Mouse (Mus musculus): ENCODE measurements around the gene Nars2. TPM values are rescaled to one million over a fixed set of nuclear protein-coding genes. Genes with fewer than 3 reads are reported as not detected.

Gene Nars2
- total RNA-seq, 2 experiments from 2014 or later, result 17.6 to 19.7 TPM

- intact Hi-C loops (cut with DNase I), result no loop called here
- DNase-seq, result no peak
Observed at GRCm38 (mm10) chr7:97042981-97043380, 91.7 kb downstream of the Nars2 start.

DNA sequence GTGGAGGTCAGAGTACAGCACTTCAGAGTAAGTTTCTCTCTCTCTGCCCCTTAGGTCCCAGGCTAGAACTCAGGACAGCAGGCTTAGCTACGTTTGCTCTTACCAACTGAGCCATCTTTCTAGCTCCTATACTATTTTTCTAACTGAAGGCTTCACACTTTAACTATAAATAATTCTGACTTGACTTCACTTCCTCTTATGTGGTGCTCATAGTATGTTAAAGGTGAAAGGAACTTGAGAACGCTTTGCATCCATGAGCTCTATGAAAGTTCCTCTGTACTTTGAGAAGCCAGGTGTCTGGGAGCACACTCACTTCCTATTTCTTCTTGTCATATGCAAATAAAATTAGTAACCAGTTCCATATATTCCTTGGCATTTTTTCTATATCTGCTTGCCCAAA, 109.7 kb downstream of the Nars2 start:
- no peak for DNase-seq
- intact Hi-C loops (cut with DNase I), result no loop called here

- DNase-seq, result no peak
- intact Hi-C loops (cut with DNase I), result no loop called here
Observed at GRCm38 (mm10) chr7:97071512-97071911, 120.2 kb downstream of the Nars2 start.

DNA sequence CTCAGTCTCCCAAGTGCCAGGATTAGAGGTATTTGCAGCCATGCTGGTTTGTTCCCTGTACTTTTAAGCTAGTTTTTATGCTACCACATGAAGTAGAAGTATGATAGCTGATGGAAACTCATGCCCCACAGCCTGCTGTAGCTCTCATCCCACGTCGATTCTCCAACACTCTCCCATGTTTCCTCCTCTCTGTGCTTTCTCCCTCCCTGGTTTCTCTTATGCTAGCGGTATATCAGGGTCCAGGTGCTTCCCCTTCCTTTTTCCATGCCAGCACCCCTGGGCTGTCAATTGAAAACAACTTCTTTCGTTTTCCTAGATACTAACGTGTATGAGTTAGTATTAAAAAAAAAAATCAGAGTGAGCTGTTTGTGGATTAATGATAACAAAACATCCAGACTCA, 120.8 kb downstream of the Nars2 start:
- intact Hi-C loops (cut with DNase I), result no loop called here
- DNase-seq, result no peak

DNA sequence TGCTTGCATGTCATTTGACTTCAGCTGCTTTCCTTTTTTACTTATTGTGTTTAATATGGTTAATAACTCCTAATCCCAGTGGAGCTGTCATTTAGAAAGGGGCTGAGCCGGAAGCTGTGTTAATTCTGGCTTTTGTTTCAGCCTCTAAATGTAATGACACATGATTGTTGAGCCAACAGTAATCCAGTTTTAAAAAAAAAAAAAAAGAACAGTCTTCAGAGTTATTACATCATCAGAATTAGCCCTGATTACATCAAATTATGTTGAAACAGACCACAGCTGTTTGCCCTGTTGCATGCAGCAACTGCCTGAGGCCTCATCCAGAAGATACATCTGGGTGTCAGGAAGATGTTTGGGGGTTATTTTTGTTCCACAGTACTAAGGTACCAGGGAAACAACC, 123.7 kb downstream of the Nars2 start:
- intact Hi-C loops (cut with DNase I), result no loop called here
- DNase-seq, result no peak

DNA sequence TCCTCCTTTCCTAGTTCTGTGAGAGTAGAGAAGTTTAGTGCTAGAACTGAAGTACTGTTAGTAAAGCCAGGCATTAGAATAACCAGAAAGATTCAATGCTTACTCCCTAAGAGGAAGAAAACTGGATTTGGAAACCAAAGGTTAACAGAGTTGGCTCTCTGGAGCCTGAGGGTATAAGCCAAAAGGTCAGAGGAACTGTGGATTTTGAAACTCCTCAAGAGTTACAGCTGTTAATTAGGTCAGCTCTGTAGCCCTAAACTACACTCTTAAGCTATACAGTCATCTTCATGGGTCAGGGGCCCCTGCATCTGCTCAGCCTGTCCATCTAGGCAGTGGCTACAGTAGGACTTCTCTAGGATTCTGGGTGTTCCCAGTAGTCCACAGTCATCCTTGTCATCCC, 125.7 kb downstream of the Nars2 start:
- DNase-seq, result no peak
- intact Hi-C loops (cut with DNase I), result no loop called here

- DNase-seq, result no peak
- intact Hi-C loops (cut with DNase I), result no loop called here
Observed at GRCm38 (mm10) chr7:97078685-97079084, 127.4 kb downstream of the Nars2 start.

DNA sequence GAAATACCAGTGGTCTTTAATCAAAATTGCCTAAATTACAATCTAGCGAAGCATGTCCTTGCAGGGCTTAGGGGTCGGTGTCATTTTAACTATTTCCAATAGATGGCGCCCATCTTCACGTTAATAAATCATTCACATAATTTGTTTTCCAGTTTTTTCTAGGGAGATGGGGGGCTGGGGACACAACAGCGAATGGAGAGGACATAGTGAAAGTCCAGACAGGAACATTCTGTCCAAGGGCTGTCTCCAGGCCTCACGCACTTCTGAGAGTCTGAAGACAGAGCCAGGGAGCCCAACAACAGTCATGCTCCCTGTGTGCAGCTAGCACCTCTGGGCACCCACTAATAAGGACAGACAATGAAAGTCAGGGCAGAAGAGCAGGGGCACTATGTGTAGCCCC, 127.8 kb downstream of the Nars2 start:
- peak; percentile 16 for DNase-seq
- intact Hi-C loops (cut with DNase I), result no loop called here

GRCm38 (mm10) chr7:97079651-97080365, 128.5 kb downstream of the Nars2 start:
- intact Hi-C loops (cut with DNase I), result loop anchor here (5.0 to 10.0 kb wide), 2 partner anchors 108 to 215 kb away; no protein-coding TSS in a partner anchor

DNA sequence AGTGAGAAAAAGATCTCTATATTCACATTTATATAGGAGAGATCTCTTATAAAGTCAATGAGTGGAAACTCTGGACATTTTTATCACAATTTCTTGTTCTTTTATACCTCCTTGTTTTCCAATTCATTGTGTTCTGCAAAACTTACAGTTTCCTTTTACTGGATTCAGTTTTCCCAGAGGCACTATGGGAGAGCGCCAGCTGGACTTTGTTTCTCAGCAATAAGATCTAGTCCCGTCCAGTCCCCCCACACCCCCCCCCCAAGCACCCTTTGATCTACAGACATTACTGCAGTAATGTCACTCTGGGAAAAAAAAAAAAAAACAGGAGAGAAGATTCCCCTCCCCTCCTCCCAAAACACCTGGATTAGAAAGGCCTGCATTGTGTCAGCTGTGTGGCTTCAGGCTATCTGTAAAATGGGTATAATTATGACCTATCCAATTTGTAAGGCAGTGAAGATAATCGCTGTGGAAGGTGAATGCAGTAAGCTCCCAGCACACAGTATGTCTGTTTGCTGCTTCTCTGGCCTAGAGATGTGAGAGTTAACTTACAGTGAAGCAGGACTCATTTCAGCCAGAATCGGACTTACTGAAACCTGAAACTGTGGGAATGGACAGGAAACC, 129.4 kb downstream of the Nars2 start:
- intact Hi-C loops (cut with DNase I), result loop anchor here (5.0 to 10.0 kb wide), 2 partner anchors 108 to 214 kb away; no protein-coding TSS in a partner anchor
- no peak for DNase-seq

More at GRCm38 (mm10) chr7:97079651-97080365, 128.5 kb downstream of the Nars2 start:
- no peak for DNase-seq

GRCm38 (mm10) chr7:97081242-97081958, 130.1 kb downstream of the Nars2 start, which contains the start of gene Gab2:
Gene Gab2, plus strand, starts transcription at chr7:97081586.
- intact Hi-C loops (cut with DNase I), result loop anchor here (5.0 to 10.0 kb wide), 2 partner anchors 109 to 213 kb away; no protein-coding TSS in a partner anchor
- peak; percentile 67 for DNase-seq

GRCm38 (mm10) chr7:97081959-97082218, 130.6 kb downstream of the Nars2 start:
- no peak for DNase-seq
- intact Hi-C loops (cut with DNase I), result loop anchor here (5.0 to 10.0 kb wide), 2 partner anchors 110 to 213 kb away; no protein-coding TSS in a partner anchor

- peak; percentile 48 for DNase-seq
- intact Hi-C loops (cut with DNase I), result loop anchor here (5.0 to 10.0 kb wide), 2 partner anchors 110 to 212 kb away; no protein-coding TSS in a partner anchor
Observed at GRCm38 (mm10) chr7:97082219-97083101, 131.2 kb downstream of the Nars2 start.

DNA sequence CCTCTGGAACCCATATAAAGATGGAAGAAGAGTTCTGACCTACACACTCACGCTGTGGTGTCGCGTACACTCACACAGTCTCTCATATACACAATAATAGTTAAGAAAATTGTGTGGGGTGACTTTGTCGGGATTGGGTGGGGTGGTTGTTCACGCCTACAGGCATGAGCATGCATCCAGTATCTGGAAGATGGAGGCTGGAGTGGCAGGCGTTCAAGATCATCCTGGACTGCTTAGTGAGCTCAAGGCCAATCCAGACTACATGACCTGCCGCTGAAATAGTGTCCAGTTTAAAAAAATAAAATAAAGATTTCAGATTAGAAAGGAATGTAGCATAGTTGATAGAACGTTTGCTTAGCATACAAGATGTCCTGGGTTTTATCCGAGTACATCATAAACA, 132.3 kb downstream of the Nars2 start:
- DNase-seq, result no peak
- intact Hi-C loops (cut with DNase I), result loop anchor here (5.0 to 10.0 kb wide), 2 partner anchors 111 to 211 kb away; no protein-coding TSS in a partner anchor

- intact Hi-C loops (cut with DNase I), result loop anchor here (5.0 to 10.0 kb wide), 2 partner anchors 112 to 211 kb away; no protein-coding TSS in a partner anchor
- DNase-seq, result no peak
Observed at GRCm38 (mm10) chr7:97084181-97084580, 132.9 kb downstream of the Nars2 start.

GRCm38 (mm10) chr7:97085291-97085690, 134.0 kb downstream of the Nars2 start:
- no peak for DNase-seq
- intact Hi-C loops (cut with DNase I), result loop anchor here (10.0 kb wide), 1 partner anchor 210 kb away; no protein-coding TSS in a partner anchor

DNA sequence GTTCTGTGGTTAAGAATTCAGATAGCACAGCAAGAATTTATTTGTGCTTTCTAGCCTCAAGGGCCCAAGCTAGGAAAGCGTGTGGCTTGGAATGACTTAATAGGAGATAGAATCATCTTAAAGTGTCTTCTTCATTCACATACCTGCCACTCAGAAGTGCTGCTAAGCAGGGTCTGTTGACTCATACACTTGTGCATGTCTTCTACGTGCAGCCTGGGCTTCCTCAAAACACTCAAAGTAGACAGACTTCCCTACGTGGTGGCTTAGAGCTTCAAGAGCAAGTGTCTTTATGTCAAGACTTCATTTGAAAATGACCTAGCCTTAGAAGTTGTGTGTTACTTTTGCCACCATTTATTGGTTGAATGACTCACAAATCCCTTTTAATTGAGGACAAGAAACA, 142.9 kb downstream of the Nars2 start:
- intact Hi-C loops (cut with DNase I), result no loop called here

GRCm38 (mm10) chr7:97108119-97108518, 156.8 kb downstream of the Nars2 start:
- no peak for DNase-seq
- intact Hi-C loops (cut with DNase I), result no loop called here

More for the DNA sequence above, 142.9 kb downstream of the Nars2 start:
- DNase-seq, result no peak
